In genomic region chr5:72913648-72914557, GRCm38 (mm10) we compare ENCODE assay signal across 8 mouse cellular contexts. TPM values are rescaled to one million over a fixed set of nuclear protein-coding genes. Genes with fewer than 3 reads are reported as not detected.
DNase-seq lines count a peak whose midpoint lies in the region; ATAC-seq and TF ChIP-seq lines count a peak whose summit lies in the region.

Gene Slain2 (plus strand): TSS chr5:72914304.

- H3K79me2 ChIP-seq in CH12.LX (replicated peaks; ENCODE audit: control insufficient read depth, extremely low read depth, insufficient read depth, poor library complexity, severe bottlenecking): 0 out of 2 replicates have a peak, but pooled peaks cover 2% of the 10 kb centered on the region

- WGBS in forebrain, embryonic 12.5 days: under 1% methylated on average over 79 of the region's 83 CpGs
- under 1% methylated on average over 67 of the region's 83 CpGs for WGBS in heart, postnatal 0 days
- under 1% methylated on average over 82 of the region's 83 CpGs for WGBS in large intestine, adult 2 months
- under 1% methylated on average over 76 of the region's 83 CpGs for WGBS in liver, postnatal 0 days (ENCODE audit: insufficient replicate concordance)
- WGBS in neural tube, embryonic 14.5 days: under 1% methylated on average over 81 of the region's 83 CpGs

- H3K27ac ChIP-seq in CH12.LX (ENCODE audit: insufficient read depth, low read depth): peak within 1 kb of the TSS; percentile 55
- H3K27ac ChIP-seq in forebrain, embryonic 12.5 days: peak within 1 kb of the TSS; percentile 98
- peak within 1 kb of the TSS; percentile 99 for H3K27ac ChIP-seq in heart, postnatal 0 days (ENCODE audit: low read depth)
- H3K27ac ChIP-seq in liver, postnatal 0 days (ENCODE audit: low read depth): peak within 1 kb of the TSS; percentile 96
- H3K27ac ChIP-seq in neural tube, embryonic 14.5 days (ENCODE audit: low read depth, low read length): peak within 1 kb of the TSS; percentile 98

- TF ChIP-seq POLR2A in CH12.LX (IDR thresholded peaks at IDR 0.05; ENCODE audit: low read depth, low read length): peak; percentile 87

- TF ChIP-seq CTCF in CH12.LX (conservative IDR thresholded peaks at IDR 0.05 in 1 of 2, IDR thresholded peaks at IDR 0.05 in 1 of 2; ENCODE audit: low read depth in 2 of 2, low read length in 2 of 2): peak in 1 of 2 experiments; percentile 59; a peak in 2 of 4 replicates
- TF ChIP-seq CTCF in heart, postnatal 0 days (IDR thresholded peaks at IDR 0.05; ENCODE audit: low read depth): peak; percentile 78
- peak; percentile 90 for TF ChIP-seq CTCF in liver, postnatal 0 days (IDR thresholded peaks at IDR 0.05; ENCODE audit: low read depth)

- peak within 1 kb of the TSS; percentile 88 for H3K9ac ChIP-seq in CH12.LX (ENCODE audit: insufficient read depth, low read depth)
- H3K9ac ChIP-seq in forebrain, embryonic 12.5 days: peak within 1 kb of the TSS; percentile 96
- peak within 1 kb of the TSS; percentile 99 for H3K9ac ChIP-seq in heart, postnatal 0 days (replicated peaks; ENCODE audit: low read depth, low read length)
- H3K9ac ChIP-seq in liver, postnatal 0 days (replicated peaks): peak within 1 kb of the TSS; percentile 92
- H3K9ac ChIP-seq in neural tube, embryonic 14.5 days (replicated peaks; ENCODE audit: low read depth, low read length): peak within 1 kb of the TSS; percentile 96

- H3K4me3 ChIP-seq in CH12.LX (replicated peaks in 1 of 3; ENCODE audit: low read depth in 2 of 3, low read length in 2 of 3, poor library complexity in 1 of 3): peak within 1 kb of the TSS; percentile 77 to 98 (median 89)
- peak within 1 kb of the TSS; percentile 98 for H3K4me3 ChIP-seq in forebrain, embryonic 12.5 days (replicated peaks)
- peak within 1 kb of the TSS; percentile 95 for H3K4me3 ChIP-seq in heart, postnatal 0 days (ENCODE audit: low read depth, low read length)
- peak within 1 kb of the TSS; percentile 79 for H3K4me3 ChIP-seq in liver, postnatal 0 days (ENCODE audit: low read depth, low read length)
- H3K4me3 ChIP-seq in neural tube, embryonic 14.5 days (ENCODE audit: low read depth, low read length): peak within 1 kb of the TSS; percentile 97

- H3K9me3 ChIP-seq in CH12.LX (replicated peaks; ENCODE audit: low read length): no peaks in the 10 kb centered on the region
- no peaks in the 10 kb centered on the region for H3K9me3 ChIP-seq in forebrain, embryonic 12.5 days
- no peaks in the 10 kb centered on the region for H3K9me3 ChIP-seq in heart, postnatal 0 days (replicated peaks; ENCODE audit: control insufficient read depth, low read length)
- no peaks in the 10 kb centered on the region for H3K9me3 ChIP-seq in liver, postnatal 0 days (ENCODE audit: low read length)
- no peaks in the 10 kb centered on the region for H3K9me3 ChIP-seq in neural tube, embryonic 14.5 days (ENCODE audit: control insufficient read depth, low read length)

- H3K4me2 ChIP-seq in CH12.LX (ENCODE audit: insufficient read depth, low read depth, poor library complexity, severe bottlenecking): peak within 1 kb of the TSS; percentile 90
- H3K4me2 ChIP-seq in forebrain, embryonic 12.5 days: peak within 1 kb of the TSS; percentile 56
- peak within 1 kb of the TSS; percentile 80 for H3K4me2 ChIP-seq in heart, postnatal 0 days (ENCODE audit: low read depth, low read length)
- H3K4me2 ChIP-seq in liver, postnatal 0 days (ENCODE audit: low read depth, low read length): peak within 1 kb of the TSS; percentile 96
- H3K4me2 ChIP-seq in neural tube, embryonic 14.5 days (ENCODE audit: low read depth, low read length): peak within 1 kb of the TSS; percentile 62

- dilution Hi-C loops in CH12.LX (cut with MboI; ENCODE audit: extremely low pct_ligation_motif_present, extremely low pct_unique_long_range_greater_than_20kb, low sequenced_read_pairs): no loop called here

- peak; percentile 93 for DNase-seq in CH12.LX (ENCODE audit: extremely low read depth)
- peak; percentile 92 for DNase-seq in c-Kit-positive CD71-positive TER-119-negative erythroid progenitor cells, embryonic 14.5 days (ENCODE audit: low read depth)
- DNase-seq in heart, postnatal 0 days (ENCODE audit: low spot score): peak; percentile 96
- peak; percentile 75 for DNase-seq in large intestine, adult 2 months (ENCODE audit: low read depth, low spot score)
- peak; percentile 100 for DNase-seq in liver, postnatal 0 days
- DNase-seq in testis, postnatal 10 days (ENCODE audit: low spot score): peak; percentile 100

- peaks cover 0 to 3% of the 10 kb centered on the region in 2 experiments for H3K36me3 ChIP-seq in CH12.LX (replicated peaks in 1 of 2; ENCODE audit: control insufficient read depth in 1 of 2, insufficient read depth in 1 of 2, low read length in 1 of 2)
- H3K36me3 ChIP-seq in forebrain, embryonic 12.5 days (replicated peaks): no peaks in the 10 kb centered on the region
- H3K36me3 ChIP-seq in heart, postnatal 0 days (replicated peaks; ENCODE audit: control insufficient read depth, insufficient read depth, low read length): no peaks in the 10 kb centered on the region
- no peaks in the 10 kb centered on the region for H3K36me3 ChIP-seq in liver, postnatal 0 days (replicated peaks; ENCODE audit: insufficient read depth, low read length)
- H3K36me3 ChIP-seq in neural tube, embryonic 14.5 days (ENCODE audit: control insufficient read depth, insufficient read depth, low read length): no peaks in the 10 kb centered on the region

- peak; percentile 94 for ATAC-seq in forebrain, embryonic 12.5 days (ENCODE audit: low FRiP score)
- ATAC-seq in heart, postnatal 0 days (ENCODE audit: insufficient read depth, low read depth): peak; percentile 92
- ATAC-seq in liver, postnatal 0 days: peak; percentile 93
- ATAC-seq in neural tube, embryonic 14.5 days (ENCODE audit: low read depth): peak; percentile 94

- H3K27me3 ChIP-seq in CH12.LX (replicated peaks): no peaks in the 10 kb centered on the region
- no peaks in the 10 kb centered on the region for H3K27me3 ChIP-seq in forebrain, embryonic 12.5 days
- H3K27me3 ChIP-seq in heart, postnatal 0 days (ENCODE audit: control insufficient read depth, insufficient read depth, low read length): no peaks in the 10 kb centered on the region
- no peaks in the 10 kb centered on the region for H3K27me3 ChIP-seq in liver, postnatal 0 days (ENCODE audit: insufficient read depth, low read length)
- H3K27me3 ChIP-seq in neural tube, embryonic 14.5 days (ENCODE audit: control insufficient read depth, insufficient read depth, low read length): no peaks in the 10 kb centered on the region; the same call in 1 of the 2 replicates

- no peak for TF ChIP-seq RAD21 in CH12.LX (IDR thresholded peaks at IDR 0.05; ENCODE audit: low read depth, low read length)

- peaks cover 7 to 24% of the 10 kb centered on the region in 2 experiments for H3K4me1 ChIP-seq in CH12.LX (ENCODE audit: control insufficient read depth in 1 of 2, insufficient read depth in 2 of 2)
- peaks cover 26% of the 10 kb centered on the region for H3K4me1 ChIP-seq in forebrain, embryonic 12.5 days
- peaks cover 36% of the 10 kb centered on the region for H3K4me1 ChIP-seq in heart, postnatal 0 days (ENCODE audit: control insufficient read depth, insufficient read depth)
- peaks cover 33% of the 10 kb centered on the region for H3K4me1 ChIP-seq in liver, postnatal 0 days (ENCODE audit: insufficient read depth)
- H3K4me1 ChIP-seq in neural tube, embryonic 14.5 days (ENCODE audit: control insufficient read depth, insufficient read depth, low read length): peaks cover 21% of the 10 kb centered on the region

- TF ChIP-seq EP300 in CH12.LX (IDR thresholded peaks at IDR 0.05; ENCODE audit: low read length): no peak
- peak; percentile 88; the same call in 1 of the 2 replicates for TF ChIP-seq EP300 in heart, postnatal 0 days (IDR thresholded peaks at IDR 0.05; ENCODE audit: low read depth)
- peak; percentile 13; the same call in 1 of the 2 replicates for TF ChIP-seq EP300 in liver, postnatal 0 days (IDR thresholded peaks at IDR 0.05; ENCODE audit: low read depth)

- in situ Hi-C loops in CH12.LX (cut with MboI; ENCODE audit: low pct_ligation_motif_present, low pct_unique_long_range_greater_than_20kb, low sequenced_read_pairs): no loop called here

TF ChIP-seq in CH12.LX, 34 proteins besides CTCF, POLR2A, EP300 and RAD21 (continues in another document):
- TF ChIP-seq KAT2A (IDR thresholded peaks at IDR 0.05; ENCODE audit: insufficient replicate concordance, low read length): no peak
- TF ChIP-seq ELF1 (IDR thresholded peaks at IDR 0.05; ENCODE audit: low read depth, low read length): no peak
- TF ChIP-seq MAZ (IDR thresholded peaks at IDR 0.05; ENCODE audit: low read depth, low read length): peak; percentile 38; the same call in 1 of the 2 replicates
- peak; percentile 91 for TF ChIP-seq UBTF (IDR thresholded peaks at IDR 0.05; ENCODE audit: low read depth, low read length)
- no peak for TF ChIP-seq GABPA (IDR thresholded peaks at IDR 0.05; ENCODE audit: insufficient replicate concordance, low read depth, low read length)
- peak; percentile 64; the same call in 1 of the 2 replicates for TF ChIP-seq HCFC1 (IDR thresholded peaks at IDR 0.05; ENCODE audit: low read depth, low read length)
- peak; percentile 73 for TF ChIP-seq TCF12 (IDR thresholded peaks at IDR 0.05; ENCODE audit: low read depth, low read length)
- TF ChIP-seq MEF2A (IDR thresholded peaks at IDR 0.05; ENCODE audit: borderline replicate concordance, low read depth, low read length): peak; percentile 6; the same call in 1 of the 2 replicates
- TF ChIP-seq NRF1 (IDR thresholded peaks at IDR 0.05; ENCODE audit: low read depth, low read length): peak; percentile 74
- no peak for TF ChIP-seq ETS1 (conservative IDR thresholded peaks at IDR 0.05; ENCODE audit: low read depth, low read length)
- peak; percentile 50 for TF ChIP-seq SIN3A (IDR thresholded peaks at IDR 0.05; ENCODE audit: low read length)
- peak; percentile 95 for TF ChIP-seq MXI1 (IDR thresholded peaks at IDR 0.05; ENCODE audit: low read depth, low read length)
- no peak for TF ChIP-seq USF2 (conservative IDR thresholded peaks at IDR 0.05; ENCODE audit: low read depth, low read length)
- TF ChIP-seq NELFE (IDR thresholded peaks at IDR 0.05; ENCODE audit: low read depth, low read length): peak; percentile 73; the same call in 1 of the 2 replicates
- TF ChIP-seq ZMIZ1 (IDR thresholded peaks at IDR 0.05; ENCODE audit: low read depth, low read length): peak; percentile 73

RNA-seq across cellular contexts. Expression of gene Slain2, which starts in this region (rescaled TPM):
- total RNA-seq in CH12.LX (2012; rRNA removed) (11.0 and 12.6 TPM in 2 replicates), CH12.LX (2014; rRNA removed) (26.2 and 27.5 TPM in 2 replicates)
- 27.9 and 34.6 TPM in 2 replicates for polyA plus RNA-seq in CH12.LX (2012; ENCODE audit: insufficient read length, low read depth)
- 22.4 and 25.6 TPM in 2 replicates for polyA plus RNA-seq in forebrain, embryonic 12.5 days (2016; fragmentation: Nextera tagmentation; extraction: Ambion mirVana)
- 80.9 and 85.3 TPM in 2 replicates for total RNA-seq in heart, postnatal 0 days (2014; rRNA removed; ENCODE audit: low replicate concordance)
- 19.8 and 20.0 TPM in 2 replicates for polyA plus RNA-seq in heart, postnatal 0 days (2015; fragmentation: Nextera tagmentation; extraction: Ambion mirVana)
- polyA plus RNA-seq in large intestine, adult 2 months (2012; rRNA removed): 14.8 and 21.1 TPM in 2 replicates
- polyA plus RNA-seq in liver, postnatal 0 days (2015; fragmentation: Nextera tagmentation; extraction: Ambion mirVana): 4.2 and 5.5 TPM in 2 replicates
- 22.3 and 28.9 TPM in 2 replicates for polyA plus RNA-seq in neural tube, embryonic 14.5 days (2014; fragmentation: Nextera tagmentation; extraction: Ambion mirVana)

Comparison
In these comparisons a context has a peak if more than half of its experiments do, and no peak if none do; other contexts are left out.
1. Peak in every context shown above with its lines: DNase-seq, ATAC-seq, H3K4me3 ChIP-seq and H3K27ac ChIP-seq.